Mouse (Mus musculus): ENCODE measurements around the gene Rbp3.

The Rbp3 gene

DNA sequence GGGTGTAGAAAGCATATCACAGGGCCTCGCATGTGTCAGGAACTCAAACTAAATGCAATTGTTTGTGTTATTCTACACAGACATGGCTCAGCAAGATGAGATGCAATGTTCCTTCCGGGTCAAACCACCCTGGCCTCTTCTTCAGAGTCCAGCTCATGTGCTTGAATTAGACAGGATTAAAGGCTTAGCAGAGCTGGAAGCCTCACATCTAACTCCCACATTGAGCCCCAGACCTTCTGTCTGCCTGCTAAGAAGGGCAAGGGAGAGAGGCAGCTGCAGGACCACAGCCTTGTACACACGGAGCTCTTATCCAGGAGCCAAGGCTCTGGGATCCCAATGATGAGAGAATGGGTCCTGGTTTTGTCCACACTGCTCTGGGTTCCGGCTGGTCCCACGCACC, at the start of gene Rbp3:
TSS of gene Rbp3 (plus strand) at position 243 of the 400 bp plus-strand sequence.
- DNase-seq, result no peak

DNA sequence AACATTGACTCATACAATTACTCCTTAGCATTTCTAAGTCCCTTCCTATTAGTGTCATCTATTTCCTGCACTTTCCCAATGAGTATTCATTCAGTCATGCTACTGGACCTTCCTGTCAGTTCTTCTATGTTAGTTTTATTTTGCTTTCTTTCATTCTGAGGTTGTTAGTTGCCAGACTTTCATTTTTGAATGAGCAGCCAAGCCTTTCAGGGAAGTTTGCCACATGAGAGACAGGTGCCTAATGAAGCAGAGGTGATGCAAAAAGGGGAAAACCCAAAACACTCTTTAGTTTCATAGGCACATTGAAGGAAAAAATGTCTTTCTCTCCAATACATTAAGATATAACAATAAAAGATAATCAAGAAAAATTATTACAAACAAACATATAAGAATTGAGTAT, 49.0 kb upstream of the Rbp3 start:
- no peak for DNase-seq

DNA sequence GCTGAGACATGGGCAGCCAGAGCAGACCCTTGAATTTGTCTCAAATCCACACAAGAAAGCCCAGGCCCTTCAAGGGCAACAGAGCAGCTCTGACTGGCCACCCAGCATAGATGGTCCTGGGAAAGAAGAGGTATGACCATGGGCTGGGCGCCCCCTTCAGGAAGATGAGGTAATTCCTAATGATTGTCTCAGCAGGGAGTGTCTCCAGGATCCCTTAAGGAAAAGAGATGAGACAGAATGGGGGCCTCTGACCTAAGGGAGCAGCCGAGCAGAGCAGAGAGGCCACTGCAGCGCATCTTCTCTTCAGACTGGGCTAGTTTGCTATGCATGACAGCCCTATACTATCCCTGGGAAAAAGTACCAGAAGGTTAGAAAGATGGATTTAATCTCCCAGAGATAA, 40.1 kb upstream of the Rbp3 start:
- peak; percentile 44 to 76 for DNase-seq

DNA sequence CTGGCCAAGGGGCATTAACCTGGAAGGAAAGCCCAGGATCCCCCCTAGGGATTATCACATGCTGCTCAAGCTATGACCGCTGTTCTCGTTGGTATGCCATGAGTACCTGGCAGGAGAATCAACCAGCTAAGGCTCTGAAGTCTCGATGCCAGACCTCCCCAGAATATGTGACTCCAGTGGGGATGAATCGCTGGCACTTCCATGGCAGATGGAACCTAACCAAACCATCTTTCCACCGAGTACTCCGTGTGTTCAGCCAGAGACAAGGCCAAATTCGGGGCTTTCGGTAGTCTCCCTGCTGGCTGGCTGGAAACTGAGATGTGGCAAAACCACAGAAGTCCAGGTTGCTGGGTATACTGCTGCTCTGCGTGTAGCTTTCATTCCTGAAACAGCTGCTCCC, 39.6 kb upstream of the Rbp3 start:
- no peak for DNase-seq

DNA sequence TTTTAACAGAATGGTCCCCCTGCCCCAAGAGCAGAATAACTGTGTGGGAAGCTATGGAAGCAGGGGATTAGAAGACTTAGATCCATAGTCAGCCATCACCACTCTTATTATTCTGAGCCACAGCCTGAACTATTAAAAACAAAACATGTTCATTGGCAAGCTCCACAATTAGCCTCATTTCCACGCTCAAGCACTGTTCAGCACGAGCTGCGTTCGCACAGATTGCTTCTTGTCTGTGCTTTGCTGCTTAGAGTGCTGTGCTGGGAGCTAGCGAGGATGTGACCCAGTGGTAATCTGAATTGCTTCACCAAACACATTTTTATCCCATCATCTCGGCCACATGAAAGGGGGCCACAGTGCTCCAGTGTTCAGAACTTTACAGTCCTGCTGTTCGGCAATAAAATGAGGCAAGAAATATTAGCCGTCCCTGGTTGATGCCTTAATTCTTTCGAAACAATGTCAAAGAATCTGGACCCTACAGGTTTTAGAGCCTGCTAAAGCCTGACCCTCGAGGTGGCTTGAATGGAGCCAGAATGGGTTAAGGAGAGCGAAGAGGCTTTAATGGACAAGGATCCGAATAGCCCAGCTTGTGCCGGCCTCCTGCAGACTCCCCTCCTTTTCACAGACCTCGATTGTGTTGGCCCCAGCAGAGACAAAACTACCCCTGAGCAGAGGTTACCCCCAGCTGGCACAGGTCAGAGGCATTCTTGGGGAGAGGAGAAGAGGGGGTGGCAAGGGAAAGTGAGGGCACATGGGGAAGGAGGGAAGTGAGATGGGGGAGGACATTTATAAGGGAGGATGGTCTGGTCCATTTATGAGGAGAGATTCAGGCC, 32.9 kb upstream of the Rbp3 start:
- DNase-seq, result no peak

DNA sequence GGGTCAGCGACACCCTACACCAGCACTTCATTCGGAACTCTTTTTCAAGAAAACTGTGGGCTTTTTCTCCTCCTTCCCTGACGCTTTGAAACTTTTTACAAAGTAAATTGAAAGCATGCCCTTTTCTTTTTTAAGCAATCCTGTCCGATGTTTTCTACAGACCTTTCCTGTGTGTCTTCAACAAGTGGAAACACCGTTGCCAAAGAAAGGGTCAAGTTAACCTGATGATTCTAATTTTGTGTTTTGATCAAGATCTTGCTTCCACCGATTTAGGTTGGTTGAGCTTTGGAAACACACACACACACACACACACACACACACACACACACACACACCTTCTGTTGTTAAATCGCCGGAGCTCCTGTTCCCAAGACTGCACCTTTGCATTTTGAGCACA, 31.0 kb upstream of the Rbp3 start:
- no peak for DNase-seq

DNA sequence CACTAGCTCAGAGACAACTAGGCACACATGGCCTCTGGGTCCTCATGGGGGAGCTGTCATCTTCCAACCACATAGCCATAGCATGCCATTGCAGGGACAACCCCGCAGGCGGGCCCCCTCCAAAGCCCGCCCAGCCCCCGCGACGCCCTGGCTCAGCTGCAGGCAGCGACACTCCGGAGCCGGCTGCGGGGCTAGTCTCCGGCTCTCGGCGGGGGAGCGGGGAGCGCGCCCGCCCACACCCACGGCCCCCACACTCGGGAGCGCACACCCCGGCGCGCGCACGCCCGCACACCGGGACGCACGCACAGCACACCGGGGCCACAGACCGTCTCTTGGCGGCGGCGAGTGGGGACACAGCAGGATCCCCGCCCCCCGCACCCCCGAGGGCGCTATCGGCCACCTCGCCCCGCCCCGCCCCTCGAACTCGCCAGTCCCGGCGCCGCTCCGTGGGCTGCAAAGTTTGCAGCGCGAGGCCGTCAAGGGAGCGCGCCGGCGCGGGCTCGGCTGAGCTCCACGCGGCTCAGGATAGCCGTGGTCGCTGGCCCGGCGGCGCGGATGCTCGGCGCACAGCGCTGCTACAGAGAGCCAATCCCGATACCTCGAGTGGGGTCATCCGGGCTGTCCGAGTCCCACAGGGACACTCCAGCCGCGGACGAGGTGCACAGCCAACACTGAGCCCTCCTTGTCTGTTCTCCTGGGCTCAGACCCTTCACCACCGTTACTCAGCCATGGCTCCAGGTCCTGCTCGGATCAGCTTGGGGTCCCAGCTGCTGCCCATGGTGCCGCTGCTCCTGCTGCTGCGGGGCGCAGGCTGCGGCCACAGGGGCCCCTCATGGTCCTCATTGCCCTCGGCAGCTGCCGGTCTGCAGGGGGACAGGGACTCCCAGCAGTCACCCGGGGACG, 30.4 kb upstream of the Rbp3 start, which contains the start of gene Gdf10:
TSS of gene Gdf10 (plus strand) at position 420 of the 903 bp plus-strand sequence.
- no peak for DNase-seq

DNA sequence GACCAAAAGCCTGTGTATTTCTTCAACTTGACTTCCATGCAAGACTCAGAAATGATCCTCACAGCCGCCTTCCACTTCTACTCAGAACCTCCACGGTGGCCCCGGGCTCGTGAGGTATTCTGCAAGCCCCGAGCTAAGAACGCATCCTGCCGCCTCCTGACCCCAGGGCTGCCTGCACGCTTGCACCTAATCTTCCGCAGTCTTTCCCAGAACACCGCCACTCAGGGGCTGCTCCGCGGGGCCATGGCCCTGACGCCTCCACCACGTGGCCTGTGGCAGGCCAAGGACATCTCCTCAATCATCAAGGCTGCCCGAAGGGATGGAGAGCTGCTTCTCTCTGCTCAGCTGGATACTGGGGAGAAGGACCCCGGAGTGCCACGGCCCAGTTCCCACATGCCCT, 21.9 kb upstream of the Rbp3 start:
- DNase-seq, result no peak

DNA sequence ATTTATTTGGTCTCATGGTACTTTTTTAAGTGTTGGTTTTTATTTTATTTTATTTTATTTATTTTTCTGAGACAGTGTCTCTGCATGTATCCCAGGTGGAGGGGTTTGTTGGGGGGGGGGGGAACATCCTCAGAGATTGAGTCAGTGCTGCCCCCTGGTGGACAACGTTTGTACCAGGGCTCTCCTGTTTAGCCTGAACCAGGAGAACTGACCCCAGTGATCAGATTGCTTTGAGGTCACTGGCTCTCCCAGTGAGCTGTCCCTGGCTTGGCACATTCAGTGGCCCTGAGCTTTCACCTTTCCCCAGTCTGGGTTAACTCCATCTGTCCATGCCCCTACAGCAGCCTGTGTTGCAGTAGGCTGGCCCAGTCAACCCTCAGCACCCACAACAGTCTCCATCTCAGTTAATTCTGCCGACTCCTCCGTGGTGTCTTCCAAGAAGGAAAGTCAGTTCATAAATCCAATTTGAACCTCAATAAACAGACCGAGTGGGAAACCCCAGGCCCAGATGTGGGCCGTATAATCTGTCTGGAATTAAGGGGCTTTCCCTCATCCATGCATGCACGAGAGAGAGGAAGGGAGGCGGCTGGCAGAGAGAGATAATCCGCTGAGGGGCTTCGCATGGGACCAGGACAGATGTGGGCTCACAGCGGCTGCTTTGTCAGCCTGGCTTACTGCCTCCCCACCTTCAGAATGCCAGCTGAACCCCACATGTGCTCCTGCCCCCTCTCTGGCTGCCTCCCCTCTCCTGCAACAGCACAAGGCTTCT, 20.7 kb upstream of the Rbp3 start:
- DNase-seq, result peak; percentile 23 to 72

DNA sequence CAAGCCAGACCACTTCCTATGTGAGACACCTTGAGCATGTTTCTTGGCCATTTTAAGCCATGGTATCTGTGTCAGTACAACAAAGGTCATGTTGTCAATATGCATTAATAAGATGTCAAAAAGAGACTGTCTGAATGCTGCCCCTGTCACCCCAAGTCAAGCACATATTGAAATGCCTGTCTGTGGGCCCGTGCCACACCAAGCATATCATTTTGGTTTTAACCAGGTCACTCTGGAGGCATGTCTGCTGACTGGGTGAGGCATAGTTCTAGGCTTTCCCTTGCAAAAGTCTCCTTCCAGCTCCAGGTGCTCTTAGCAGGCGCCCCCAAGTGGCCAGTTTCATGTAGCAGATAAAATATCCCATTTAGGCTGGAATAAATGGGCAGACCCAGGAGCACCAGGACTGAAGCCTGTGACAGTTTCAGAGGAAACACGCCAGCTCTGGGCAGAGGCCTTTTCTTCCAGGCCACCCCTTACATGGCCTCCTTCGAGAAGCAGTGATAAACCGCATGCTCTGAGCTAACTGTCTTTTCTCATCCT, 20.0 kb upstream of the Rbp3 start:
- DNase-seq, result peak; percentile 15 to 61

DNA sequence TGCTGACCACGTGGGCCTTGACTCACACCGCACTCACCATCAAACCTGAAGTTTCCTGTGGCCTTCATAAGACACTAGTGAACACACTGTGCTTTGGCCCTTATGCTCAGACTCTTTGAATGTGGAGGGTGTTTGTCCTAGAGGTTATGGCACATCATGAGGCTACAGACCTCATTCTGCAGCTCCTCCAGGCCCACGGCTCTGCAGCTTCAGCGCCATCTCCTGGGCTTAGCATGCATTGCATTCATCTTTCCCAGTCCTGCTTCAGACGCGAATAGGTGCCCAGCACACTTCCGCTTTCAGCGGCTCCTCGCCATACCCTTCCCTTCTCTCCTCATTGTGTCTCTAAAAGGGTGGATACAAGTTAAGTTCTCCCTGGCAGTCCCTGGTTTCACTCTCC, 14.7 kb upstream of the Rbp3 start:
- peak; percentile 20 to 56 for DNase-seq

DNA sequence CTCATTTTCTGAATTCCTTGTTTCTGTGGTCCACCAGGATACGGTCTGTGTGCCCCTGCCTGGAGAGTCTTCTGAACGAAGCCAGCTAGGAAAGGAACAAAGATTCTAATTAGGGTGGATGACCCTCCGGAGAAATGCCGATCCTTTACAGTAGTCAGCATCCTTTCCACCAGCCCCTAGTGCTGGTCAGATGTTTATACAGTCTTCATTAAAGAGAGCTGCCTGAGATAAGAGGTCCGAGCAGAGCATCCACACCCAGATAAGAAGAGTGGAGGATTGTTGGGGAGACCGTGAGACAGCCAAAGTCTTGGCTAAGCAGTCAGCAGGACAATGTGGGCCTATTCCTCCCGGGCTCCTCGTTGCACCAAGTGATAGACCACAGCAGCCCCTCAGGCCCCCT, 13.1 kb upstream of the Rbp3 start, which contains the start of gene Gdf2:
TSS of gene Gdf2 (plus strand) at position 301 of the 400 bp plus-strand sequence.
- no peak for DNase-seq

DNA sequence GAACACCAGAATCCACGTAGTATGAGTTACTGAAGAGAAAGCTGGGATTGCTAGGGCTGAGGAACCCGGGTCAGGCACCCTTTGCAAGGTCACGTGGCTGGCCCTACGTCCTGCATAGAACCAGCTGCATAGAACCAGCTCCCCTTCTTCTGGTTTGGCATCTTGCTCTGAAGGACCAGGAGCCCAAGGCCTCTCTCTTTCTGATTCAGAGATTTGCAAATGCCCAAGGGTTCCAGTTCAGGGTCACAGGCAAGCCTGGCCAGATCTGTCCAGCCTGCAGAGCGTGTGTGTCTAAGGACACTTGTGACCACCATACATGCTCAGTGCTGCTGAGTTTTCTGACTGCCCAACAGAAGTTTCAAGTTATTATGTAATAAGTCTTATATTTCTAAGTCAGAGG, 11.6 kb upstream of the Rbp3 start:
- DNase-seq, result no peak

DNA sequence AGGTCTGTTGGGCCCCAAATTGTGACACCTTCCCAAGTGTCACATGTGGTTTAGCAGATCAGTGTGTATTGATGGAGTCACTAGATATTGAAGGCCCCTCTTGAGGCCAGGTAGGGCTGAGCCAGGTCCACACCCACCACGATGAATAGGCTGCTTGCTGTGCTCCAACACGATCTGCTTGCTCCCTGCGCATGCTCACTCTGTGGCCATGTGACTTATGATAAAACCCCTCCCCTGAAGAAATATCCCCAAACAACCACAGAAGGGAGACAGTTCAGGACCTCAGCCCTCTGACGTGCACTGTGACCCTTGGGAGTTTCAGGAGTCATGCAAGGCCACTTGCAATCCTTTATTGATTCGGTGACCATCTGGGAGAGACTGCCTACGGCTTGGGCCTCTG, 7.7 kb upstream of the Rbp3 start:
- no peak for DNase-seq

DNA sequence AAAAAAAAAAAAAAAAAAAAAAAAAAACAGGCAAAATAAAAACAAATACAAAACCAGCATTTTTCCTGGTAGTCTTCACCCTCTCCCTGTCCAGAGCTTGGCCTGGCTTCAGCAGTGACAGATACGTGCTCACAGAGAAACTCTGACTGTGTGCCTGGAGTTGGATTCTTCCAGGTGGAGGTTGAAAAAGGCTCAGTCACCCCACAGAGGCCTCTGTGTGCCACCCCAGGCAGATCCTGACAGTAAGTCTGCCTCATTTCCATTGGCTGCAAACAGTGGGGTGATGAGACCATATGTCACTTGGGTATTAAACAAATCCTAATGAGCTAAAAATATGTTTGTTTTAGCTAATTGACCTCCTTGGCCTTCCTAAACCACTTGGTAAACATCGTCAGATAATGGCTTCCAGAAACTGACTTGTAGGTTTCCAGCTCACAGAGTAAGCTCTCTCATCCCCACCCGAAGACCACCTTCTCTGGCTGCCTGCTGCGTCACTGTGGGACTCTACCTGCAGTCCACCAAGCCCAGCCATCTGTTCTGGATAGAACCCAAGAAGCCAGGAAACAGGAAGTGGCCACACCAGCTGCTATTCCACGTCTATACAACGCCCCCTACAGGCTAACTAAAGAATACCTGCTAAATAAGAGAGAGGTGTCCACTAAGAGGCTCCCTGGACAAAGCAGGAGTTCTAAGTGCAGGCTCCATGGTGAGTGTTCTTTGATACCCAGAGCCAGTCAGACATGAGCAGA, 1.4 kb upstream of the Rbp3 start:
- no peak for DNase-seq

DNA sequence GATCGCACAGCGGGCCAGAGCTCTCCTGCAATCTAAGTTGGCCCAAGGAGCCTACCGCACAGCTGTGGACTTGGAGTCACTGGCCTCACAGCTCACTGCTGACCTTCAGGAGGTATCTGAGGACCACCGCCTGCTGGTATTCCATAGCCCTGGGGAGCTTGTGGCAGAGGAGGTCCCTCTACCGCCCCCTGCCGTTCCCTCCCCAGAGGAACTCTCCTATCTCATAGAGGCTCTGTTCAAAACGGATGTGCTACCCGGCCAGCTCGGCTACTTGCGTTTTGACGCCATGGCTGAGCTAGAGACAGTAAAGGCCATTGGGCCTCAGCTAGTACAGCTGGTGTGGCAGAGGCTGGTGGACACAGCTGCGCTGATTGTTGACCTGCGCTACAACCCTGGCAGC, 2.3 kb downstream of the Rbp3 start:
- DNase-seq, result no peak

DNA sequence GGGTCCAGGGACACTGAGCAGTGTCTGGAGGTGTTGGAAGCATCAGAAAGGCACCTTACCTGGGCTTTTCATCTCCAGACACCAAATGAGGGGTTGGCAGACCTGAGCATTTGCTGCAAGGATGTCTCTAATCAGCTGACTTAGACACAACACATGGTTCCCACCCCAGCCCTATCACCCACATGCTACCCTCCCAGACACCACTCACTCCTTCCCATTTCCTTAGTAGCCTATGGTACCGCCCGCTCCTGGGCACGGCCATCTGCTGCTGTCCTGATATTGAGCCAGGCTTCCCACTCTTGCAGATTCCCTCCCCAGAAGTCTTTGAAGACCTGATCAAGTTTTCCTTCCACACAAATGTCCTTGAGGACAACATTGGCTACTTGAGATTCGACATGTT, 4.4 kb downstream of the Rbp3 start:
- DNase-seq, result no peak

DNA sequence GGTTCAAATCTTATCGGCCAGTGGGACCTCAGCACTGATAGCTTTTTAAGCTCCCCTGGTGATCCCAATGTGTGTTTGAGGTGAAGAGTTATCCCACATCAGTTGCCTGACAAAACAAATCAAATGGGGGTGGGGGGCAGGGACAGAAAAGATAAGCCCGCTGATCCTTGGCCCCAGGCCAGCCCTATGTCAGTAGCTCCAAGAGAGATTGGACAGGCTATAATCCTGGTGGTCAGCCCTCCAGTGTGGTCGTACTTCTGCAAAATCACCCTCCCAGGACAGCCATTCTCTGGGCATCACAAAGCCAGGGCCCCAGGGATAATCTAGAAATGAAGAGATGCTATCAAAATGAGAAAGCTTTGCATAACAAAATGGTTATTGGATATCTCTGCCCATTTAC, 5.0 kb downstream of the Rbp3 start:
- no peak for DNase-seq

DNA sequence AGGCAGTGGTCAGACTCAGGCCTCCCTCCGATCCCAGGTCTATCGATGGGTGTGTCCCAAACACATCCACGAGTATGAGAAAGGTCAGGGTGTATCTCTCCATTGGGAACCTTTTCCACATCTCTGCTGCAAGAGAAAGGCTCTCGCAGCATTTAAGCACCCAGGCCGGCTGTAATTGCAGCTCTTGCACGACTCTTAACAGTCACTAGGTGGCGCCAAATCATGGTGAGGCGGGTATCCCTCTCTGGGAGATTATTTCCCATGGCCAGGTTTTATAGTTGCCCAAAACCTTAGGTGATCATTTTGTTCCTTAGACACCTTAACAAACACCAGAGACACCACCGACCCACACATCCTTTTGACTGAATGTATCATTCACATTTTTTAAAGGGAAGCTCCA, 5.5 kb downstream of the Rbp3 start:
- DNase-seq, result peak; percentile 10 to 29

DNA sequence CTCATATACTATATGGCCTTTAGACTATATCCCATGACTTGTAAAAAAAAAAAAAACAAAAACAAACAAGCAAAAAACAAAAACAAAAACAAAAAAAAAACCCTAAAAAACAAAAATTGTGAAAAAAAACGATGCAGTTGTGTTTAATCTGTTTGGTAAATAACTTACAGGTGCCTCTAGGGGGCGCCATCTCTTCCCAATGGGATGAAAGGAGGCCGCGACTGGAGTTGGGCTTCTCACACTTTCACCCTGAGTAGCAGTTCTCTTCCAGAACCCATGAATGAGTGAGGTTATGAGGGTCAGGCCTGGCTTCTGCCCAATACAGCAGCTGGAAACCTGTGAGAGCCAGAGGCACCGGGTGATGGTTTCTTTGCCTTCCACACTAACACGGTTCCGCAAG, 11.9 kb downstream of the Rbp3 start:
- DNase-seq, result no peak

DNA sequence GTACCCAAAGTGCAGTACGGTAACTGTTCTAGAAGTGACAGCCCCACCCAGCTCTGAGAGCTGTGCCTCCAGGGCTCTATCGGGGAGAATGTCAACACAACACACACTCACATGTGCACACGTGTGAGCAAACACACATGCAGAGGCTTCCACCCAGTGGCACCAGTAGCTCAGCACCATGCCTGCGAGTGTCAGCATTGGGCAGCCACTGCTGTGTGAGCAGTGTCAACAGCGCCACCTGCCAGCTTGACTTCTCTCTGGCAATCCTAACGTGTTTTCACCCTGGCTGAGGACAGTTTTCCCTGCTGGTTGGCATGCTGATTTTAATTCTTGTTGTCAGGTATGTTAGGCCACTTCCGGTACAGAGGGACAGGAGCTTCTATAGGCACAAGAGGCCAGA, 18.9 kb downstream of the Rbp3 start:
- no peak for DNase-seq

DNA sequence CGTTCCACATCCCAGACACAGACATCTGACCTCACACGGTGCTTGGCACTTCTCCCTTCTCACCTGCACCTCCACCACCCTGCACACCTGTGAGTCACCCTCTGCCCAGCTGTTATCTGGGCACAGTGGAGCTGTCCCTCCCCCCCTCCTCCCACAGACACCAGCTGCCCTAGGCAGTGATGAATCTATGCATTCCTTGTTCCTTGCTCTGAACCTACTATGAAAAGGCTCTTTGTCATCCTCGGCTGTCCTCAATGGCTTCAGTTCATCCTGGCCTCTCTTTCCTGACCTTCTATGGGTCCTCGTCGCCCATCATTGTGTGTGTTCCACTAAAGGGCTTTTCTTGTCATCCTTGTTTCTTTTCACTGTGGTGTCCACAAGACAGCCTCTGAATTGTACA, 20.9 kb downstream of the Rbp3 start:
- DNase-seq, result no peak
